Mouse (Mus musculus) ovary, postnatal 14 days (tissue): ENCODE measurements around the gene Tspan32.

Experiments
- DNase-seq: peaks from one replicate; pipeline ENCODE4 v3.0.0; 2022; ENCODE audit warnings: low spot score

Tspan32 gene

GRCm38 (mm10) chr7:143054612-143054965 lies 49.7 kb downstream of the Tspan32 start:
- DNase-seq = no peak

- DNase-seq = no peak
Measured at GRCm38 (mm10) chr7:143055001-143055400, 50.2 kb downstream of the Tspan32 start.

- DNase-seq = no peak
Measured at GRCm38 (mm10) chr7:143055499-143056186, 50.8 kb downstream of the Tspan32 start.

- DNase-seq = no peak
Measured at GRCm38 (mm10) chr7:143057023-143057422, 52.2 kb downstream of the Tspan32 start.

- no peak for DNase-seq
Measured at GRCm38 (mm10) chr7:143057667-143058220, 52.9 kb downstream of the Tspan32 start.

- no peak for DNase-seq
Measured at GRCm38 (mm10) chr7:143058221-143058697, 53.4 kb downstream of the Tspan32 start.

- no peak for DNase-seq
Measured at GRCm38 (mm10) chr7:143059202-143059870, 54.5 kb downstream of the Tspan32 start.

- no peak for DNase-seq
Measured at GRCm38 (mm10) chr7:143062704-143063103, 57.9 kb downstream of the Tspan32 start.

GRCm38 (mm10) chr7:143064226-143064625 lies 59.4 kb downstream of the Tspan32 start:
- no peak for DNase-seq

GRCm38 (mm10) chr7:143065692-143066091 lies 60.8 kb downstream of the Tspan32 start:
- DNase-seq = no peak

- DNase-seq = no peak
Measured at GRCm38 (mm10) chr7:143067469-143067868, 62.6 kb downstream of the Tspan32 start.

GRCm38 (mm10) chr7:143067897-143068296 lies 63.1 kb downstream of the Tspan32 start:
- no peak for DNase-seq

- no peak for DNase-seq
Measured at GRCm38 (mm10) chr7:143068316-143068881, 63.6 kb downstream of the Tspan32 start.

GRCm38 (mm10) chr7:143068882-143069591 lies 64.2 kb downstream of the Tspan32 start, which contains the start of gene Tssc4:
Gene Tssc4, plus strand, starts transcription at chr7:143069249.
- DNase-seq = peak; percentile 94
